Mouse (Mus musculus) neutrophil, adult 5-6 weeks (primary cell): Measurements from ENCODE around the gene Btn2a2. TPM values are rescaled to one million over a fixed set of nuclear protein-coding genes. Genes with fewer than 3 reads are reported as not detected.

ENCODE experiments used
- ATAC-seq: fragments of 151-379, 151-347 bp; 2 replicates; pipeline ENCODE4 v1.8.0; 2017; ENCODE audit warnings: mild to moderate bottlenecking, moderate TSS enrichment; ENCODE audit not compliant: insufficient number of reproducible peaks, poor library complexity, low FRiP score, severe bottlenecking; ENCODE audit errors: extremely low read depth
- total RNA-seq: library from RNA; stranded (forward); fragments of 200-1000 nt; gene quantifications from 2 replicates; pipeline ENCODE4 v1.2.3, GENCODE M21; 2017

The Btn2a2 gene
- total RNA-seq, 1 experiment from 2014 or later = 0.58 TPM

- peak; percentile 66; the same call in 1 of the 2 replicates for ATAC-seq
Observed at GRCm38 (mm10) chr13:23524654-23525053, 36.0 kb upstream of the Btn2a2 start.

- no peak for ATAC-seq
Observed at GRCm38 (mm10) chr13:23523976-23524375, 35.3 kb upstream of the Btn2a2 start.

- peak; percentile 25; the same call in 1 of the 2 replicates for ATAC-seq
Observed at GRCm38 (mm10) chr13:23521703-23522102, 33.0 kb upstream of the Btn2a2 start.

GRCm38 (mm10) chr13:23519416-23519815 is 30.8 kb upstream of the Btn2a2 start:
- ATAC-seq = peak; percentile 32; the same call in 1 of the 2 replicates

GRCm38 (mm10) chr13:23518885-23519284 is 30.2 kb upstream of the Btn2a2 start:
- peak; percentile 36; the same call in 1 of the 2 replicates for ATAC-seq

- ATAC-seq = no peak
Observed at GRCm38 (mm10) chr13:23518295-23518603, 29.6 kb upstream of the Btn2a2 start.

- peak; percentile 23; the same call in 1 of the 2 replicates for ATAC-seq
Observed at GRCm38 (mm10) chr13:23517603-23518294, 29.1 kb upstream of the Btn2a2 start.

GRCm38 (mm10) chr13:23516822-23517602 is 28.4 kb upstream of the Btn2a2 start:
- peak; percentile 17; the same call in 1 of the 2 replicates for ATAC-seq

- no peak for ATAC-seq
Observed at GRCm38 (mm10) chr13:23515826-23516620, 27.4 kb upstream of the Btn2a2 start.

- ATAC-seq = no peak
Observed at GRCm38 (mm10) chr13:23515281-23515680, 26.6 kb upstream of the Btn2a2 start.

GRCm38 (mm10) chr13:23513517-23513916 is 24.9 kb upstream of the Btn2a2 start:
- ATAC-seq = no peak

- ATAC-seq = no peak
Observed at GRCm38 (mm10) chr13:23510127-23510526, 21.5 kb upstream of the Btn2a2 start.

- ATAC-seq = no peak
Observed at GRCm38 (mm10) chr13:23506819-23507515, 18.3 kb upstream of the Btn2a2 start.

GRCm38 (mm10) chr13:23506351-23506750 is 17.7 kb upstream of the Btn2a2 start:
- ATAC-seq = no peak

- ATAC-seq = no peak
Observed at GRCm38 (mm10) chr13:23505662-23506345, 17.1 kb upstream of the Btn2a2 start.

GRCm38 (mm10) chr13:23503797-23504196 is 15.1 kb upstream of the Btn2a2 start:
- ATAC-seq = no peak

- ATAC-seq = no peak
Observed at GRCm38 (mm10) chr13:23502916-23503315, 14.3 kb upstream of the Btn2a2 start.

GRCm38 (mm10) chr13:23502031-23502567 is 13.4 kb upstream of the Btn2a2 start:
- no peak for ATAC-seq
